Mouse (Mus musculus): ENCODE results near the gene Tubb4b.

DNA sequence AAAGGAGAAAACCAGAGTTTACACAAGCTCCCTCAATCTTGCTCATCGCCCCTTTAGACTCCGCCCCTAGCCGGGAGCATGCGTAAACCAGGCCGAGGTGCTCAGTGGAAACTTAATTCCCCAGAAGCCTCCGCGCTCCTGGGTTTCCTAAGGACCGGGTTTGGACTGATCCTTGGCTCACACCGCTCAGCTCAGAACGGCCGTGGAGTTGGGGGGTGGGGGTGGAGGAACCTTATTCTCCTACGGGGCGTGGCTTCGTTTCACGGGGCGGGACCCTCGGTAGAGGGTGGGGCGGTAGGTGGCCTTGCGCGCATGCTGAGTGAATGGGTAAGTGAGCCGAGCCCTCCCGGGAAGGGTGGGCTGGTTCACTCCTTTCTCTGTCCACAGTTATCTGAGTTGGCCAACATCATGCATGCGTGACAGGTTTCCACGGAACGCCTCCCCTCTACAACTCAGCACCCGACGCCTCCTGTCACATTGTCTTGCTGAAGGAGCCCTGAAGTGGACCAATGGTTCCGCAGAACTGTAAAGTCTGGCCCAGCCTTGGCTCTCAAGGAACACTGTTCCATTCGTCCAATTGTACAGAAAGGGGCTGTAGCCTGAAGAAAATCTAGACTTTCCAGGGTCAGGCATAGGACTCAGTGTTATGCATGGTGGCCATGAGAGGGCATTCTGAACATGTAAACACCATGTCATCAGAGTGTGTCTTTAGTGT is 16.4 kb upstream of the Tubb4b start:
- TF ChIP-seq CTCF (IDR thresholded peaks at IDR 0.05; ENCODE audit: control insufficient read depth, insufficient read depth, insufficient replicate concordance, low read depth, low read length) (no peak), POLR2A (IDR thresholded peaks at IDR 0.05; ENCODE audit: control insufficient read depth, low read depth, low read length) (no peak)

All from testis, adult 2 months (tissue).